Mouse (Mus musculus) kidney, postnatal 25 days (tissue): ENCODE measurements at regions not wholly inside any gene's neighbourhood (a gene's known extent, or its start where the extent isn't known, plus 50 kb on each side); places are given as distances from the start of the nearest gene placed in this dataset.

ENCODE experiments used
- DNase-seq, 2 experiments: peaks; one replicate each; pipeline ENCODE4 v3.0.0; 2021; ENCODE audit warnings: mixed read lengths in 2 of 2

- no peak for DNase-seq
Observed at GRCm38 (mm10) chr9:72218736-72219135, 55.9 kb upstream of the Zfp280d start.

GRCm38 (mm10) chr9:72219892-72220291 lies 54.8 kb upstream of the Zfp280d start:
- DNase-seq, result no peak

- DNase-seq, result no peak
Observed at GRCm38 (mm10) chr9:72221333-72221732, 53.3 kb upstream of the Zfp280d start.
